Mouse (Mus musculus): Measurements from ENCODE around the gene Cgnl1. TPM values are rescaled to one million over a fixed set of nuclear protein-coding genes. Genes with fewer than 3 reads are reported as not detected.

The Cgnl1 gene
- polyA plus RNA-seq, 1 experiment from 2014 or later: 2.2 TPM

- DNase-seq (no peak), ATAC-seq (no peak)
- Histone ChIP-seq H3K4me1 (ENCODE audit: insufficient read depth) (no peaks in the 10 kb centered on the region), H3K27me3 (ENCODE audit: insufficient read depth, low read length) (no peaks in the 10 kb centered on the region), H3K4me2 (ENCODE audit: low read depth, low read length) (no peak overlapping the region), H3K9me3 (ENCODE audit: low read length) (no peaks in the 10 kb centered on the region), H3K36me3 (replicated peaks; ENCODE audit: insufficient read depth, low read length) (no peaks in the 10 kb centered on the region), H3K4me3 (ENCODE audit: low read depth, low read length) (no peak overlapping the region), H3K27ac (ENCODE audit: low read depth) (no peak overlapping the region), H3K9ac (replicated peaks) (no peak overlapping the region)
- 45% methylated on average over 3 of the region's 3 CpGs for WGBS (ENCODE audit: insufficient replicate concordance)
- TF ChIP-seq CTCF (IDR thresholded peaks at IDR 0.05; ENCODE audit: low read depth) (no peak), EP300 (IDR thresholded peaks at IDR 0.05; ENCODE audit: low read depth) (no peak)
These were observed 49.0 kb downstream of the Cgnl1 start for GRCm38 (mm10) chr9:71722366-71722765.

- no peak for DNase-seq
- no peak overlapping the region for H3K27ac ChIP-seq (ENCODE audit: low read depth)
- H3K4me1 ChIP-seq (ENCODE audit: insufficient read depth): no peaks in the 10 kb centered on the region
- H3K4me3 ChIP-seq (ENCODE audit: low read depth, low read length): no peak overlapping the region
- no peak overlapping the region for H3K4me2 ChIP-seq (ENCODE audit: low read depth, low read length)
- no peaks in the 10 kb centered on the region for H3K27me3 ChIP-seq (ENCODE audit: insufficient read depth, low read length)
- WGBS (ENCODE audit: insufficient replicate concordance): 72% methylated on average over 5 of the region's 5 CpGs
- H3K9me3 ChIP-seq (ENCODE audit: low read length): no peaks in the 10 kb centered on the region
- no peak for ATAC-seq
- no peak overlapping the region for H3K9ac ChIP-seq (replicated peaks)
- H3K36me3 ChIP-seq (replicated peaks; ENCODE audit: insufficient read depth, low read length): no peaks in the 10 kb centered on the region
- no peak for TF ChIP-seq CTCF (IDR thresholded peaks at IDR 0.05; ENCODE audit: low read depth)
- TF ChIP-seq EP300 (IDR thresholded peaks at IDR 0.05; ENCODE audit: low read depth): no peak
These were observed 54.4 kb downstream of the Cgnl1 start for GRCm38 (mm10) chr9:71716995-71717394.

- Histone ChIP-seq H3K9me3 (ENCODE audit: low read length) (no peaks in the 10 kb centered on the region), H3K4me3 (ENCODE audit: low read depth, low read length) (no peak overlapping the region), H3K4me1 (ENCODE audit: insufficient read depth) (peaks cover 8% of the 10 kb centered on the region), H3K36me3 (replicated peaks; ENCODE audit: insufficient read depth, low read length) (no peaks in the 10 kb centered on the region), H3K27me3 (ENCODE audit: insufficient read depth, low read length) (no peaks in the 10 kb centered on the region), H3K9ac (replicated peaks) (no peak overlapping the region), H3K27ac (ENCODE audit: low read depth) (0 out of 2 replicates have a peak overlapping the region, but pooled peaks have one; percentile 7), H3K4me2 (ENCODE audit: low read depth, low read length) (no peak overlapping the region)
- TF ChIP-seq EP300 (IDR thresholded peaks at IDR 0.05; ENCODE audit: low read depth) (no peak), CTCF (IDR thresholded peaks at IDR 0.05; ENCODE audit: low read depth) (no peak)
- ATAC-seq (peak; percentile 88), DNase-seq (peak; percentile 55)
- WGBS (ENCODE audit: insufficient replicate concordance): 42% methylated on average over 10 of the region's 10 CpGs
These were observed 60.6 kb downstream of the Cgnl1 start for GRCm38 (mm10) chr9:71710776-71711175.

- WGBS (ENCODE audit: insufficient replicate concordance): 32% methylated on average over 11 of the region's 11 CpGs
- H3K4me2 ChIP-seq (ENCODE audit: low read depth, low read length): peak overlapping the region; percentile 32; the same call in 1 of the 2 replicates
- no peak overlapping the region for H3K27ac ChIP-seq (ENCODE audit: low read depth)
These were observed 62.2 kb downstream of the Cgnl1 start for GRCm38 (mm10) chr9:71709199-71709598.

GRCm38 (mm10) chr9:71707989-71708388 lies 63.4 kb downstream of the Cgnl1 start:
- Histone ChIP-seq H3K27ac (ENCODE audit: low read depth) (no peak overlapping the region), H3K4me2 (ENCODE audit: low read depth, low read length) (no peak overlapping the region), H3K4me3 (ENCODE audit: low read depth, low read length) (no peak overlapping the region), H3K4me1 (ENCODE audit: insufficient read depth) (peaks cover 8% of the 10 kb centered on the region), H3K36me3 (replicated peaks; ENCODE audit: insufficient read depth, low read length) (no peaks in the 10 kb centered on the region), H3K9ac (replicated peaks) (no peak overlapping the region), H3K27me3 (ENCODE audit: insufficient read depth, low read length) (no peaks in the 10 kb centered on the region), H3K9me3 (ENCODE audit: low read length) (no peaks in the 10 kb centered on the region)
- DNase-seq (no peak), ATAC-seq (no peak)
- no peak for TF ChIP-seq CTCF (IDR thresholded peaks at IDR 0.05; ENCODE audit: low read depth)
- 65% methylated on average over 7 of the region's 7 CpGs for WGBS (ENCODE audit: insufficient replicate concordance)

More at GRCm38 (mm10) chr9:71709199-71709598, 62.2 kb downstream of the Cgnl1 start:
- Histone ChIP-seq H3K36me3 (replicated peaks; ENCODE audit: insufficient read depth, low read length) (no peaks in the 10 kb centered on the region), H3K27me3 (ENCODE audit: insufficient read depth, low read length) (no peaks in the 10 kb centered on the region), H3K9me3 (ENCODE audit: low read length) (no peaks in the 10 kb centered on the region), H3K4me3 (ENCODE audit: low read depth, low read length) (no peak overlapping the region), H3K4me1 (ENCODE audit: insufficient read depth) (peaks cover 8% of the 10 kb centered on the region), H3K9ac (replicated peaks) (no peak overlapping the region)
- TF ChIP-seq EP300 (IDR thresholded peaks at IDR 0.05; ENCODE audit: low read depth) (peak; percentile 15; the same call in 1 of the 2 replicates), CTCF (IDR thresholded peaks at IDR 0.05; ENCODE audit: low read depth) (no peak)
- ATAC-seq (peak; percentile 38), DNase-seq (no peak)

- ATAC-seq (no peak), DNase-seq (no peak)
- 67% methylated on average over 13 of the region's 13 CpGs for WGBS (ENCODE audit: insufficient replicate concordance)
- no peaks in the 10 kb centered on the region for H3K27me3 ChIP-seq (ENCODE audit: insufficient read depth, low read length)
- H3K4me3 ChIP-seq (ENCODE audit: low read depth, low read length): no peak overlapping the region
- TF ChIP-seq CTCF (IDR thresholded peaks at IDR 0.05; ENCODE audit: low read depth): no peak
- no peak for TF ChIP-seq EP300 (IDR thresholded peaks at IDR 0.05; ENCODE audit: low read depth)
- H3K9ac ChIP-seq (replicated peaks): no peak overlapping the region
- peaks cover 8% of the 10 kb centered on the region for H3K4me1 ChIP-seq (ENCODE audit: insufficient read depth)
- no peaks in the 10 kb centered on the region for H3K9me3 ChIP-seq (ENCODE audit: low read length)
- H3K4me2 ChIP-seq (ENCODE audit: low read depth, low read length): no peak overlapping the region
- no peaks in the 10 kb centered on the region for H3K36me3 ChIP-seq (replicated peaks; ENCODE audit: insufficient read depth, low read length)
- H3K27ac ChIP-seq (ENCODE audit: low read depth): no peak overlapping the region
These were observed 66.9 kb downstream of the Cgnl1 start for GRCm38 (mm10) chr9:71704332-71705014.

Measured in liver, postnatal 0 days (tissue).